Mouse (Mus musculus) spleen, adult 2 months (tissue): Measurements from ENCODE around the gene Gdf7.

Experiments
- CTCF ChIP-seq: fragments of 200-500 bp; IDR thresholded peaks from 2 replicates; pipeline ENCODE4 v1.5.1; 2011; ENCODE audit warnings: mild to moderate bottlenecking, inconsistent platforms; ENCODE audit not compliant: insufficient read depth, insufficient read length, insufficient replicate concordance; ENCODE audit errors: extremely low read depth
- POLR2A ChIP-seq: fragments of 200-500 bp; IDR thresholded peaks from 2 replicates; pipeline ENCODE4 v1.6.1; 2011; ENCODE audit warnings: low read depth, low read length, inconsistent platforms

DNA sequence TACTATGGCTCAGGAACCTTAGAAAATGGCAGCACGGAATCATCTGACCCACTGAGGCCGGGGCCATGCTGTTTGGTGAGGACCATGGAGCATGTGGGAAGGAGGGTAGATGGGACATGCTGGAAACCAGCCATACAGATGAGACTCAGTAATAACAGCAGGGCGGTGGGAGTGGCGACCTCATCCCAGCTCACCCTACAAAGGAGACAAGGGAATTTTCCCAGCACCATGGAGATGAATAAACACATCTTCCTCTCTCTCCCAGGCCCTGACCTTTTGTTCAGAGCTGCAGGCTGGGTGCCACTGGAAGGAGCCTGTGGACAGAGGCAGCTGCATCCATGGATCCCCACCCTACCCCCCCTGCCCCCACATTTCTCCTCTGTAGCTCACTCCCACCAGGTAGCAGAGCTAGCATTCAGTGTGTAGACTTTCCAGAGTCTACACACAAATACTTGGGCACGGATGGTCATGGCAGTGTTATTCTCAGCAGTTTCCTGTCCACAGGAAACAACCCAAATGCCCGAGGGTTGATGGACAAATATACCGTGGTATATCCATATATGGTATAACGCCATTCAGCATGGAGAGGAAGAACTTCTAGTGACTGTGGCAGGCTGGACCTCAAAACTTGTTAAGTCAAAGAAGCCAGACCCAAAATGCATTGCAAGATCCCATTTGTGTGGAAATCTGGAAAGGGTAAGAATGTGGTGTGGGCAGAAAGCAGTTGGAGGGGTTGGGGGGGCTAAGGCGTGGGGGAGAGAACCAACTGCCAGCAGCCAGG lies 47.2 kb upstream of the Gdf7 start:
- TF ChIP-seq POLR2A (no peak), CTCF (no peak)
